Mouse (Mus musculus) adrenal gland, postnatal 0 days (tissue): Measurements from ENCODE around the gene Trim12c. TPM values are rescaled to one million over a fixed set of nuclear protein-coding genes. Genes with fewer than 3 reads are reported as not detected.

Source experiments
- polyA plus RNA-seq: library from polyadenylated mRNA; unstranded; fragments of >200 nt; fragmentation: Nextera tagmentation; extraction: Ambion mirVana; gene quantifications from 2 replicates; pipeline ENCODE4 v1.2.1, GENCODE M21; 2015

Gene Trim12c
- 4.2 and 5.0 TPM in 2 replicates for polyA plus RNA-seq

GRCm38 (mm10) chr7:104352717-104353599 is at the start of gene Trim12c:
Trim12c (minus strand) TSS chr7:104353362.

GRCm38 (mm10) chr7:104400698-104401097 is 47.5 kb upstream of the Trim12c start, which contains the start of gene Trim30c:
Trim30c (minus strand) TSS chr7:104400837.

GRCm38 (mm10) chr7:104369736-104370414 is 16.7 kb upstream of the Trim12c start, which contains the start of gene Trim30b:
Trim30b (minus strand) TSS chr7:104369884.

GRCm38 (mm10) chr7:104329171-104329570 is 24.0 kb downstream of the Trim12c start, which contains the start of gene Trim34b:
Trim34b (plus strand) TSS chr7:104329471.

GRCm38 (mm10) chr7:104315369-104316080 is 37.6 kb downstream of the Trim12c start, which contains the start of gene Trim12a:
Trim12a (minus strand) TSS chr7:104315466.

Other genes starting within 250 kb of the Trim12c start
- not detected in 2 replicates for gene Olfr646, start 248.5 kb downstream of the Trim12c start, polyA plus RNA-seq
- gene Ubqln5, start 223.5 kb downstream of the Trim12c start, polyA plus RNA-seq, result not detected in 2 replicates
- not detected in 2 replicates for gene Olfr643, start 216.0 kb downstream of the Trim12c start, polyA plus RNA-seq
- gene Ubqln3, start 210.1 kb downstream of the Trim12c start, polyA plus RNA-seq, result not detected in 2 replicates
- gene Ubqlnl, start 202.8 kb downstream of the Trim12c start, polyA plus RNA-seq, result not detected in 2 replicates
- gene Olfm5, start 188.5 kb downstream of the Trim12c start, polyA plus RNA-seq, result not detected in 2 replicates
- gene Olfr648, start 170.0 kb downstream of the Trim12c start, polyA plus RNA-seq, result 0.09 and 0.10 TPM in 2 replicates
- not detected in 2 replicates for gene Olfr649, start 157.4 kb downstream of the Trim12c start, polyA plus RNA-seq
- 0.95 and 1.4 TPM in 2 replicates for gene Trim6, start 134.6 kb downstream of the Trim12c start, polyA plus RNA-seq
- 5.5 and 7.2 TPM in 2 replicates for gene Trim34a, start 108.9 kb downstream of the Trim12c start, polyA plus RNA-seq
- 1.5 and 2.9 TPM in 2 replicates for gene Trim5, start 65.3 kb downstream of the Trim12c start, polyA plus RNA-seq
- gene Trim12a, start 37.9 kb downstream of the Trim12c start, polyA plus RNA-seq, result 22.6 and 24.5 TPM in 2 replicates
- 0.11 and 0.25 TPM in 2 replicates for gene Trim34b, start 23.9 kb downstream of the Trim12c start, polyA plus RNA-seq
- gene Trim30b, start 16.5 kb upstream of the Trim12c start, polyA plus RNA-seq, result 0.69 and 0.73 TPM in 2 replicates
- gene Trim30c, start 47.5 kb upstream of the Trim12c start, polyA plus RNA-seq, result 0.12 and 0.60 TPM in 2 replicates
- gene Trim30a, start 111.8 kb upstream of the Trim12c start, polyA plus RNA-seq, result 4.2 and 7.9 TPM in 2 replicates
- gene Trim30d, start 154.5 kb upstream of the Trim12c start, polyA plus RNA-seq, result 4.2 and 7.8 TPM in 2 replicates
- gene Olfr651, start 196.8 kb upstream of the Trim12c start, polyA plus RNA-seq, result not detected in 2 replicates
- gene Olfr652, start 207.5 kb upstream of the Trim12c start, polyA plus RNA-seq, result not detected in 2 replicates
- gene Olfr653, start 224.0 kb upstream of the Trim12c start, polyA plus RNA-seq, result not detected in 2 replicates
- not detected in 2 replicates for gene Olfr654, start 233.7 kb upstream of the Trim12c start, polyA plus RNA-seq
- gene Olfr655, start 248.4 kb upstream of the Trim12c start, polyA plus RNA-seq, result not detected in 2 replicates